Mouse (Mus musculus): ENCODE measurements at regions not wholly inside any gene's neighbourhood (a gene's known extent, or its start where the extent isn't known, plus 50 kb on each side); places are given as distances from the start of the nearest gene placed in this dataset.

- TF ChIP-seq CTCF (IDR thresholded peaks at IDR 0.05; ENCODE audit: low read depth, low read length), result no peak
- TF ChIP-seq POLR2A (IDR thresholded peaks at IDR 0.05; ENCODE audit: extremely low read depth, insufficient read depth, low read length), result no peak
Measured at GRCm38 (mm10) chr17:79786270-79786669, 71.4 kb upstream of the Cyp1b1 start.
